Mouse (Mus musculus) intestine, embryonic 16.5 days (tissue): ENCODE measurements around the gene Hjurp. TPM values are rescaled to one million over a fixed set of nuclear protein-coding genes. Genes with fewer than 3 reads are reported as not detected.

ENCODE experiments used
- ATAC-seq: fragments of 200-750 bp; cut with Nextera tagmentation; 2 replicates; pipeline ENCODE4 v1.8.0; 2017; ENCODE audit warnings: moderate TSS enrichment, moderate library complexity
- H3K27ac ChIP-seq: fragments of 300-500 bp; sonication (generic); 2 replicates; pipeline ENCODE4 v1.5.1; 2014; ENCODE audit warnings: mild to moderate bottlenecking, low read length
- H3K27me3 ChIP-seq: fragments of 300-500 bp; sonication (generic); replicated peaks from 2 replicates; pipeline ENCODE4 v1.6.1; 2014; ENCODE audit warnings: low read length, control low read depth, mixed read lengths; ENCODE audit not compliant: control insufficient read depth, insufficient read depth
- H3K36me3 ChIP-seq: fragments of 300-500 bp; sonication (generic); 2 replicates; pipeline ENCODE4 v1.6.1; 2014; ENCODE audit warnings: low read length, control low read depth; ENCODE audit not compliant: control insufficient read depth, insufficient read depth
- H3K4me1 ChIP-seq: fragments of 300-500 bp; sonication (generic); 2 replicates; pipeline ENCODE4 v1.6.1; 2014; ENCODE audit warnings: low read length, control low read depth, mixed read lengths; ENCODE audit not compliant: control insufficient read depth, insufficient read depth
- H3K4me2 ChIP-seq: fragments of 300-500 bp; sonication (generic); 2 replicates; pipeline ENCODE4 v1.6.1; 2014; ENCODE audit warnings: low read depth, low read length, control low read depth
- H3K4me3 ChIP-seq: fragments of 300-500 bp; sonication (generic); 2 replicates; pipeline ENCODE4 v1.5.1; 2014; ENCODE audit warnings: mild to moderate bottlenecking, low read length
- H3K9ac ChIP-seq: fragments of 300-500 bp; sonication (generic); 2 replicates; pipeline ENCODE4 v1.6.1; 2014; ENCODE audit warnings: low read depth, low read length
- H3K9me3 ChIP-seq: fragments of 300-500 bp; sonication (generic); 2 replicates; pipeline ENCODE4 v1.6.1; 2016; ENCODE audit warnings: low read length, control low read depth; ENCODE audit not compliant: control insufficient read depth
- WGBS: fragments of 180-500 bp; shearing (Covaris S2); extraction: QIAGEN DNeasy Blood & Tissue Kit; methylation state at CpG from one replicate; pipeline ENCODE4 v1.1.7; 2014; 5-methylcytosine and 5-hydroxymethylcytosine counted together
- polyA plus RNA-seq: library from polyadenylated mRNA; unstranded; fragments of >200 nt; fragmentation: Nextera tagmentation; extraction: Ambion mirVana; gene quantifications from 2 replicates; pipeline ENCODE4 v1.2.1, GENCODE M21; 2015

The Hjurp gene
- polyA plus RNA-seq, 1 experiment from 2014 or later: 141 TPM

- Histone ChIP-seq H3K4me1 (no peaks in the 10 kb centered on the region), H3K36me3 (no peaks in the 10 kb centered on the region), H3K9me3 (peaks cover 37% of the 10 kb centered on the region), H3K9ac (no peak overlapping the region), H3K27me3 (no peaks in the 10 kb centered on the region), H3K27ac (no peak overlapping the region), H3K4me3 (no peak overlapping the region), H3K4me2 (no peak overlapping the region)
- no peak for ATAC-seq
- WGBS: 86% methylated on average over 2 of the region's 2 CpGs
Observed at GRCm38 (mm10) chr1:88299529-88299945, 22.1 kb upstream of the Hjurp start.

GRCm38 (mm10) chr1:88298686-88299528 lies 21.5 kb upstream of the Hjurp start:
- H3K36me3 ChIP-seq: no peaks in the 10 kb centered on the region
- no peaks in the 10 kb centered on the region for H3K27me3 ChIP-seq
- H3K4me2 ChIP-seq: no peak overlapping the region
- H3K9me3 ChIP-seq: peaks cover 35% of the 10 kb centered on the region
- ATAC-seq: no peak
- H3K4me3 ChIP-seq: no peak overlapping the region
- no peaks in the 10 kb centered on the region for H3K4me1 ChIP-seq
- WGBS: 60% methylated on average over 4 of the region's 4 CpGs
- H3K9ac ChIP-seq: no peak overlapping the region
- H3K27ac ChIP-seq: no peak overlapping the region

GRCm38 (mm10) chr1:88297480-88298258 lies 20.2 kb upstream of the Hjurp start:
- 69% methylated on average over 7 of the region's 7 CpGs for WGBS
- H3K27ac ChIP-seq: no peak overlapping the region
- H3K4me1 ChIP-seq: no peaks in the 10 kb centered on the region
- no peak overlapping the region for H3K4me3 ChIP-seq
- H3K9ac ChIP-seq: no peak overlapping the region
- no peaks in the 10 kb centered on the region for H3K36me3 ChIP-seq
- no peak overlapping the region for H3K4me2 ChIP-seq
- ATAC-seq: no peak
- H3K9me3 ChIP-seq: peaks cover 29% of the 10 kb centered on the region
- no peaks in the 10 kb centered on the region for H3K27me3 ChIP-seq

GRCm38 (mm10) chr1:88296171-88296920 lies 18.9 kb upstream of the Hjurp start:
- WGBS: 75% methylated on average over 4 of the region's 4 CpGs
- no peak overlapping the region for H3K27ac ChIP-seq
- no peak overlapping the region for H3K9ac ChIP-seq
- no peak overlapping the region for H3K4me3 ChIP-seq
- ATAC-seq: peak; percentile 19; the same call in 1 of the 2 replicates
- peaks cover 30% of the 10 kb centered on the region for H3K9me3 ChIP-seq
- no peak overlapping the region for H3K4me2 ChIP-seq
- no peaks in the 10 kb centered on the region for H3K36me3 ChIP-seq
- no peaks in the 10 kb centered on the region for H3K27me3 ChIP-seq
- H3K4me1 ChIP-seq: no peaks in the 10 kb centered on the region

- H3K4me3 ChIP-seq: no peak overlapping the region
- no peaks in the 10 kb centered on the region for H3K27me3 ChIP-seq
- no peak overlapping the region for H3K9ac ChIP-seq
- no peak for ATAC-seq
- H3K36me3 ChIP-seq: no peaks in the 10 kb centered on the region
- H3K27ac ChIP-seq: no peak overlapping the region
- 19% methylated on average over 1 of the region's 1 CpGs for WGBS
- H3K4me2 ChIP-seq: no peak overlapping the region
- H3K9me3 ChIP-seq: peaks cover 22% of the 10 kb centered on the region
- H3K4me1 ChIP-seq: no peaks in the 10 kb centered on the region
Observed at GRCm38 (mm10) chr1:88294650-88295049, 17.2 kb upstream of the Hjurp start.

GRCm38 (mm10) chr1:88292057-88292456 lies 14.6 kb upstream of the Hjurp start:
- Histone ChIP-seq H3K27ac (no peak overlapping the region), H3K4me1 (no peaks in the 10 kb centered on the region), H3K27me3 (no peaks in the 10 kb centered on the region), H3K4me2 (no peak overlapping the region), H3K9me3 (peaks cover 21% of the 10 kb centered on the region), H3K36me3 (no peaks in the 10 kb centered on the region), H3K9ac (no peak overlapping the region), H3K4me3 (no peak overlapping the region)
- ATAC-seq: no peak
- 52% methylated on average over 2 of the region's 2 CpGs for WGBS

GRCm38 (mm10) chr1:88291409-88292005 lies 14.1 kb upstream of the Hjurp start:
- no peak for ATAC-seq
- Histone ChIP-seq H3K27ac (no peak overlapping the region), H3K4me1 (no peaks in the 10 kb centered on the region), H3K36me3 (no peaks in the 10 kb centered on the region), H3K9ac (no peak overlapping the region), H3K9me3 (peaks cover 27% of the 10 kb centered on the region), H3K27me3 (no peaks in the 10 kb centered on the region), H3K4me2 (no peak overlapping the region), H3K4me3 (no peak overlapping the region)
- 65% methylated on average over 3 of the region's 3 CpGs for WGBS

- H3K36me3 ChIP-seq: no peaks in the 10 kb centered on the region
- ATAC-seq: no peak
- peaks cover 22% of the 10 kb centered on the region for H3K9me3 ChIP-seq
- H3K9ac ChIP-seq: no peak overlapping the region
- no peak overlapping the region for H3K4me3 ChIP-seq
- H3K4me2 ChIP-seq: no peak overlapping the region
- no peaks in the 10 kb centered on the region for H3K4me1 ChIP-seq
- H3K27ac ChIP-seq: no peak overlapping the region
- 66% methylated on average over 1 of the region's 1 CpGs for WGBS
- no peaks in the 10 kb centered on the region for H3K27me3 ChIP-seq
Observed at GRCm38 (mm10) chr1:88290511-88290910, 13.1 kb upstream of the Hjurp start.

GRCm38 (mm10) chr1:88289917-88290316 lies 12.5 kb upstream of the Hjurp start:
- Histone ChIP-seq H3K36me3 (no peaks in the 10 kb centered on the region), H3K4me3 (no peak overlapping the region), H3K4me1 (no peaks in the 10 kb centered on the region), H3K9ac (no peak overlapping the region), H3K27ac (no peak overlapping the region), H3K27me3 (no peaks in the 10 kb centered on the region), H3K9me3 (peaks cover 22% of the 10 kb centered on the region), H3K4me2 (no peak overlapping the region)
- no peak for ATAC-seq
- WGBS: 46% methylated on average over 4 of the region's 4 CpGs
